Mouse (Mus musculus) brain, adult 10 weeks (tissue): ENCODE data around the gene Mgat1. TPM values are rescaled to one million over a fixed set of nuclear protein-coding genes. Genes with fewer than 3 reads are reported as not detected.

Experiments used
- polyA plus RNA-seq: library from polyadenylated mRNA; stranded (reverse); fragments of 350-450 nt; fragmentation: Illumina TruSeq; extraction: RNeasy Lipid Tissue Mini Kit (QIAGEN cat#74804); gene quantifications from one replicate; pipeline ENCODE4 v1.2.3, GENCODE M21; 2015; ENCODE audit warnings: low read depth, low replicate concordance

Gene Mgat1
- 50.2 TPM for polyA plus RNA-seq

GRCm38 (mm10) chr11:49243727-49244594 lies at the start of gene Mgat1:
TSS of gene Mgat1 (plus strand) at chr11:49244191.

GRCm38 (mm10) chr11:49203129-49203768 lies 40.7 kb upstream of the Mgat1 start, which contains the start of gene Zfp62:
TSS of gene Zfp62 (plus strand) at chr11:49203292.

GRCm38 (mm10) chr11:49278222-49278621 lies 34.2 kb downstream of the Mgat1 start, which contains the start of gene Olfr1393:
TSS of gene Olfr1393 (plus strand) at chr11:49278304.

GRCm38 (mm10) chr11:49284982-49285381 lies 41.0 kb downstream of the Mgat1 start, which contains the start of gene Olfr1392:
TSS of gene Olfr1392 (plus strand) at chr11:49285282.

GRCm38 (mm10) chr11:49304441-49304840 lies 60.5 kb downstream of the Mgat1 start, which contains the start of gene Olfr10:
TSS of gene Olfr10 (plus strand) at chr11:49304741.

Other genes with a start within 250 kb of the Mgat1 start
- 1.9 TPM for gene 9930111J21Rik2, start 192.9 kb upstream of the Mgat1 start, polyA plus RNA-seq
- gene Tgtp2, start 180.0 kb upstream of the Mgat1 start, polyA plus RNA-seq: 1.4 TPM
- 2.4 TPM for gene Ifi47, start 167.6 kb upstream of the Mgat1 start, polyA plus RNA-seq
- gene Olfr1396, start 129.3 kb upstream of the Mgat1 start, polyA plus RNA-seq: not detected
- gene Olfr1395, start 101.9 kb upstream of the Mgat1 start, polyA plus RNA-seq: not detected
- gene Olfr1394, start 89.8 kb upstream of the Mgat1 start, polyA plus RNA-seq: not detected
- gene Btnl9, start 57.0 kb upstream of the Mgat1 start, polyA plus RNA-seq: 0.07 TPM
- 28.5 TPM for gene Zfp62, start 40.9 kb upstream of the Mgat1 start, polyA plus RNA-seq
- gene Olfr1393, start 34.1 kb downstream of the Mgat1 start, polyA plus RNA-seq: 0.80 TPM
- gene Olfr1392, start 41.1 kb downstream of the Mgat1 start, polyA plus RNA-seq: not detected
- gene Olfr10, start 60.5 kb downstream of the Mgat1 start, polyA plus RNA-seq: not detected
- gene Olfr1391, start 78.6 kb downstream of the Mgat1 start, polyA plus RNA-seq: not detected
- gene Olfr1390, start 91.0 kb downstream of the Mgat1 start, polyA plus RNA-seq: not detected
- not detected for gene Olfr1389, start 178.9 kb downstream of the Mgat1 start, polyA plus RNA-seq
- 0.13 TPM for gene Olfr1388, start 192.4 kb downstream of the Mgat1 start, polyA plus RNA-seq
- not detected for gene Olfr1387, start 211.2 kb downstream of the Mgat1 start, polyA plus RNA-seq
- not detected for gene Olfr1386, start 220.9 kb downstream of the Mgat1 start, polyA plus RNA-seq
- not detected for gene Olfr1385, start 244.9 kb downstream of the Mgat1 start, polyA plus RNA-seq